Mouse (Mus musculus): ENCODE results near the gene Lpcat4. TPM values are rescaled to one million over a fixed set of nuclear protein-coding genes. Genes with fewer than 3 reads are reported as not detected.

The Lpcat4 gene
- polyA plus RNA-seq, 1 experiment = 1.3 TPM

- Histone ChIP-seq H3K4me1 (ENCODE audit: control insufficient read depth, insufficient read depth, insufficient read length, low read length) (no peaks in the 10 kb centered on the region), H3K27ac (replicated peaks; ENCODE audit: low read depth, low read length) (no peak overlapping the region), H3K4me3 (ENCODE audit: insufficient read depth, low read depth, low read length) (no peak overlapping the region)
Observed at GRCm38 (mm10) chr2:112246193-112246592, 6.9 kb downstream of the Lpcat4 start.

DNA sequence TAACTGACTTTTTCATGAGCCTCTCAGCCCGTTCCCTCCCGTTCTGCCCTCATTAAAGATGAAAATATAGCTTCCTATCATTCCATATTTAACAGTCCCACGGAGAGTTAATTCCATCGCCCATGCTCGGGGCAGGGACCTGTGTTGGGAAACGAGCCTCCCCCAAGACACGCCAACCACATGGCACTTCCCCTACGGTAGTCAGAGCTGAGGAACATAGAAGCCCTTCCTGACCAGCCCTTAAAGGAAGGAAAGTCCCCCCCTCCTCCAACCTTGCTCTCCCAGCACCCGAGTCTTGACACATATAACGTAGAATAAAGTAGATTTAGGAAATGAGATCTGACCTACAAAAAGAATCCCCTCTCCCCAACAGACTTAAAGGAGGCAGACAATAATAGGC is 8.1 kb downstream of the Lpcat4 start:
- H3K27ac ChIP-seq (replicated peaks; ENCODE audit: low read depth, low read length) = no peak overlapping the region
- H3K4me3 ChIP-seq (ENCODE audit: insufficient read depth, low read depth, low read length) = no peak overlapping the region

DNA sequence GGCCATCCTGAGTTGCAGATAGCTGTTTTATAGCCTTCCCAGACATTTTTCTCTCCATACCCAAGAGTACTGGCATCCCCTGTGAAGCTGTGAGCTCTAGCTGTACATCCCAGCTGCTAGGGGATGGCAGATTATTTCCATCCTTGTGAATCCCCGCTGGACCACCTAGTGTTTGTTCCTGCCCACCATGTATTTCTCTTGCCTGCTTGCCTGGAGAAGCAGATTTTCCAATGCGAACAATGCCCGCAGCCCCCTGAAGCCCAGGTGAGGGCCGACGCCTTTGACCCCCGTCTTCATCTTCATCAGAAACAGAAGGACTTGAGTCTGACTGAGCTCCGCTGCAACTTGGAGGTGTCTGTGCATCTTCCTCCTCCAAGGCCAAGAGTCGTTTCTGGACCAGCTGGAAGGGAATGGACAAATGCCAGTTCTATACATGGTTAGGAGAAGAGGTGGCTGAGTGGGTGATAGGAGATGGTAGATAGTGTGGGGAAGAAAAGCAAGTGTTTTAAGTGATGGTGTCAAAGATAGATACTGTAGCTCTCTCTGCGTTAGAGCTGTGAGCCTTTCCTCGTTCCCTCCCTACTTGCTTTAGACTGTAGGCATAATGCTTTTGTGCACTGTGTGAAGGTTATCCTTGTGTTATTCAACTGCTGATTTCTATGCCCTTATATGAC is 10.6 kb downstream of the Lpcat4 start:
- Histone ChIP-seq H3K4me1 (ENCODE audit: control insufficient read depth, insufficient read depth, insufficient read length, low read length) (no peaks in the 10 kb centered on the region), H3K27ac (replicated peaks; ENCODE audit: low read depth, low read length) (no peak overlapping the region), H3K4me3 (ENCODE audit: insufficient read depth, low read depth, low read length) (no peak overlapping the region)

More for the DNA sequence above, 8.1 kb downstream of the Lpcat4 start:
- H3K4me1 ChIP-seq (ENCODE audit: control insufficient read depth, insufficient read depth, insufficient read length, low read length) = no peaks in the 10 kb centered on the region

DNA sequence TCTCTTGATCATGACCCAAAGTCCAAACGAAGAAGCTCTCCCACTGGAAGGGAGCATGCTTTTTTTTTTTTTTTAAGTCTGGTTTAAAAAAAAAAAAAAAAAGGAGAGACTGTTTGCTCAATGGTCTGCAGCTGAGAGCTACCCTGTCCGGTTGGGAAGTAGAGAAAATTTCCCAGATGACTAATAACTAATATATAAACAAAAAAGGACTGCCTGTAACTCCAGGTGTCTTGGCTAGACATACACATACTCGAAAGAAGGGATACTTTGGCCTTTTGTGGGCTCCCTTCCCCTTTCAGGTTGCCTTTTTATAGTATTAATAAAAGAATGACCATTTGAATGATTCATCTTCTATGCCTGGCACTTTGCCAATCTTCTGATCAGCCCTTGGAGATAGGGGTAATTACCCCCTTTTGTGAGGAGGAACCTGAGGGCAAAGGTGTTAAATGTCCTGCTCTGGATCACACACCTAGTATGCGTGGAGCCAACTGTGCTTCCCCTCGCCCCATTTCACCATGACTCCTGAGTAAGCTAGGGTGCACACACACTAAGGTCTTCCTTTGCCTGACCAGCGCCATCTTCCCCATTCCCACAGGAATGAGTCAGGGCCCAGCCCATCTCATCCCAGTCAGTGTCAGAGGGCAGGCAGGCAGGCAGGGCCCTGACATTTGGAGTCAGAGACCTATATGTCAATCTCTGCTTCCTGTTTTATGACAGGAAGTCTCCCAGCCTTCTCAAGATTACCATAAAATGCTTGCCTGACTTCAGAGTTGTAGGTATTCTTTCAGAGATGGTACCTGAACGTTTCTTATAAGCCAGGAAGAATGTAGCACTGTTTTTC is 15.6 kb downstream of the Lpcat4 start:
- Histone ChIP-seq H3K4me1 (ENCODE audit: control insufficient read depth, insufficient read depth, insufficient read length, low read length) (no peaks in the 10 kb centered on the region), H3K27ac (replicated peaks; ENCODE audit: low read depth, low read length) (no peak overlapping the region), H3K4me3 (ENCODE audit: insufficient read depth, low read depth, low read length) (no peak overlapping the region)

GRCm38 (mm10) chr2:112259241-112259962 is 20.1 kb downstream of the Lpcat4 start, which contains the start of gene Nutm1:
TSS of gene Nutm1 (minus strand) at chr2:112259291.
- Histone ChIP-seq H3K27ac (replicated peaks; ENCODE audit: low read depth, low read length) (no peak within 1 kb of the TSS), H3K4me1 (ENCODE audit: control insufficient read depth, insufficient read depth, insufficient read length, low read length) (no peaks in the 10 kb centered on the region), H3K4me3 (ENCODE audit: insufficient read depth, low read depth, low read length) (no peak within 1 kb of the TSS)

DNA sequence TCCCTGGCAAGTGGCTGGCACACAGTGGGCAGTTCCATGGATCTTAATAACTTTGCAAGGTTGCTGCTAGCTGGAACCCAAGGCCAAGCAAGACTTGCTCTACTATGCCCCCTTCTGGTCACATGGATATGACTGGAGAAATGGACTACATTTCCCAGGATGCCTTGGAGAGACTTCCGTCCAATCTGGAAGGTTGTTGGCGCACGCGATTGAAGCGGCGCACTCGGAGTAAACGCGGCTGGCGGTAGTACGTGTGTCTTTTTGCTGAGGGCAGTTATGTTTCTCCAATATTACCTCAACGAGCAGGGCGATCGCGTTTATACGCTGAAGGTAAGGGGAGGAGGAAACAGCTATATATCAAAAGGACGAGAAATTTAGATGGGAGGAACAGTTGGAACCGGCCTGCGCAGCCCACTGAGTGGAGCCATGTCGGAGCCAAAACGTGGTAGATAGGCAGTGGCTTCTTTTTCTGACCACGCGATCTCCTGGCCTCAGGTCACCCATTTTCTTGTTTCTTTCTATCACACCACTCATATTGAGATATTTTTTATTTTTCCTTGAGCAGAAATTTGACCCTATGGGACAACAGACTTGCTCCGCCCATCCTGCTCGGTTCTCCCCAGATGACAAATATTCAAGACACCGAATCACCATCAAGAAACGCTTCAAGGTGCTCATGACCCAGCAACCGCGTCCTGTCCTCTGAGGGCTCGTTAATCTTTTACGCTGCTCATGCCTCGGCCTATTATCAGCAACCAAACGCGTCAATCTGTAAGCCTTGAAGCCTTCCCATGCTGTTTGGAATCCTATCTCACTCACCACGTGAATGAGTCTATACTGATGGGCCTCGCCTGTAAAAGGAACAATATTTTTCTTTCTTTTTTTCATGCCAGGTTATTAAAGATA is 22.7 kb downstream of the Lpcat4 start, which contains the start of gene Nop10:
Nop10 (plus strand) TSS at position 179 of the 906 bp plus-strand sequence.
- no peaks in the 10 kb centered on the region for H3K4me1 ChIP-seq (ENCODE audit: control insufficient read depth, insufficient read depth, insufficient read length, low read length)
- H3K27ac ChIP-seq (replicated peaks; ENCODE audit: low read depth, low read length) = peak within 1 kb of the TSS; percentile 26; the same call in 1 of the 2 replicates
- peak within 1 kb of the TSS; percentile 60 for H3K4me3 ChIP-seq (ENCODE audit: insufficient read depth, low read depth, low read length)

GRCm38 (mm10) chr2:112262779-112263295 is 23.6 kb downstream of the Lpcat4 start:
- Histone ChIP-seq H3K4me3 (ENCODE audit: insufficient read depth, low read depth, low read length) (peak overlapping the region; percentile 60), H3K27ac (replicated peaks; ENCODE audit: low read depth, low read length) (no peak overlapping the region), H3K4me1 (ENCODE audit: control insufficient read depth, insufficient read depth, insufficient read length, low read length) (no peaks in the 10 kb centered on the region)

DNA sequence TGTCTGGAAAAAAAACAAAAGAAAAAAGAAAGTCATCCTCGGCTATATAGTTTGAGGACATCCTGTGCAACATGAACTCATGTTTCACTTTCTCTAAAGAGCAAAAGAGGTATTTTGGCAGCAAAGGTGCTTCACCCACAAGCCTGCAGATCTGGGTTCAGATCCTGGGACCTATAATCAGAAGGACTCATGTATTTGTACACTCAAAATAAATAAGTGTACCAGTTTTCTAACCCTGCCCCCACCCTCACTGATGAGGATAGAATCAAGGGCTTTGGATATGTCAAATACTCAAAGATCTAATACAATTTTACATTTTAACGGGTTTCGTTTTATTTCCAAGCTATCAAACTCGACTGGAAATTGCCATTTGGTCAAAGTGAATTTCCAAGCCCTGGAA is 25.1 kb downstream of the Lpcat4 start:
- Histone ChIP-seq H3K27ac (replicated peaks; ENCODE audit: low read depth, low read length) (no peak overlapping the region), H3K4me1 (ENCODE audit: control insufficient read depth, insufficient read depth, insufficient read length, low read length) (no peaks in the 10 kb centered on the region), H3K4me3 (ENCODE audit: insufficient read depth, low read depth, low read length) (no peak overlapping the region)

DNA sequence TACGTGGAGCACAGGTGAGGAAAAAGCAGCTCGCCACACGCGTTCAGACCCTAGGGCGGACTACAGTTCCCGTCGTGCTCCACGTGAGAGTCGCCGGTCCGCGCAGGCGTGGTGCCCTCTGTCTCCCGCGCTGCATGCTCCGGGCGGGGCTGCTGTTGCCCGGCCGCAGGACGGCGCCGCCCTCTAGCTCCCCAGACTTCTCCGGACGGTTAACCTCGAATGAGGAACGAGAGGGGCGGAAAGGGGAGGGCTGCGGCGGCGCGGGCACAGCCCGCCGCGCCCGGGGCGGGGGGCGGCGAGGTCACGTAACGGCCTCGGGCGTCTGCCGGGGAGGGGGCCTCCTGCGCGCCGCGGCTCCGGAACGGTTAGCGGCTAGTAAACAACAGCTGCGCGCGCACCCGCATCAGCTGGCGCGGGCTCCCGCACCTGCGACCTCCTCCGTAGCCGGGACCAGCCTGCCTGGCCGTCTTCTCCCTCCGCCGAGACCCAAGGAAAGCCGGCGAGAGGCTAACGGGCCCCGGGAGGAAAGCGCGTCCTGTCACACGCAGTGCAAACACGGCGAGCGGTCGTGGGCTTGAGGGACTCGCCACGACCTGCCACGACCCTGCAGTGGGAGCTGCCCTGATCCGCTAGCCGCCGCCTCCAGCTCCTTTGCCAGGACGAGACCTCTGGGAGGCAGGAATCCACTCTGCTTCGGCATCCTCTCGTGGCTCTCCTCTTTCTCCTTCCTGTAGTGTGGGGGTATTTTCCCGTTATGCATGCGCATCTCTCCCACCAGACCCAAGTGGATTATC is 26.4 kb downstream of the Lpcat4 start, which contains the start of gene Slc12a6:
Slc12a6 (plus strand) TSS at position 378 of the 794 bp plus-strand sequence.
- H3K4me3 ChIP-seq (ENCODE audit: insufficient read depth, low read depth, low read length) = peak within 1 kb of the TSS; percentile 84
- H3K27ac ChIP-seq (replicated peaks; ENCODE audit: low read depth, low read length) = peak within 1 kb of the TSS; percentile 81
- peaks cover 4% of the 10 kb centered on the region; the same call in 1 of the 2 replicates for H3K4me1 ChIP-seq (ENCODE audit: control insufficient read depth, insufficient read depth, insufficient read length, low read length)

DNA sequence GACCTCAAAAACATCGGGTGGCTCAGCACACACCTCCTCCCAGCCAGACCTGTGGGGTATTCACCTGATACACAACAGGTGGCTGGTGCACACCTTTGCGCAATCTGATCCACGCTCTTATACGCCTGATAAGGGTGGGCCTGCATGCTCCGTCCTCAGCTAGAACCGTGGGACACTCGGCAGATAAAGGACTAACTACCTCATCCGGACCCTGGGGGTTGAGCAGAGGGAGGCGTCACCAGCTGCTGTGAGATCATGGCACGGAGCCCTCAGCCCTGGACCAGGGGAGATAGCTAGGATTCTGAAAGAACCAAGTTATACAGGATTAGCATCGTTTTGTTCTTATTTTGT is 26.9 kb downstream of the Lpcat4 start, which contains the start of gene Gm21985:
Gm21985 (plus strand) TSS at position 73 of the 351 bp plus-strand sequence.
- H3K4me1 ChIP-seq (ENCODE audit: control insufficient read depth, insufficient read depth, insufficient read length, low read length) = peaks cover 5% of the 10 kb centered on the region
- peak within 1 kb of the TSS; percentile 84 for H3K4me3 ChIP-seq (ENCODE audit: insufficient read depth, low read depth, low read length)
- H3K27ac ChIP-seq (replicated peaks; ENCODE audit: low read depth, low read length) = peak within 1 kb of the TSS; percentile 81

- peak overlapping the region; percentile 84 for H3K4me3 ChIP-seq (ENCODE audit: insufficient read depth, low read depth, low read length)
- H3K4me1 ChIP-seq (ENCODE audit: control insufficient read depth, insufficient read depth, insufficient read length, low read length) = peaks cover 7% of the 10 kb centered on the region
- peak overlapping the region; percentile 71 for H3K27ac ChIP-seq (replicated peaks; ENCODE audit: low read depth, low read length)
Observed at GRCm38 (mm10) chr2:112266780-112267179, 27.5 kb downstream of the Lpcat4 start.

DNA sequence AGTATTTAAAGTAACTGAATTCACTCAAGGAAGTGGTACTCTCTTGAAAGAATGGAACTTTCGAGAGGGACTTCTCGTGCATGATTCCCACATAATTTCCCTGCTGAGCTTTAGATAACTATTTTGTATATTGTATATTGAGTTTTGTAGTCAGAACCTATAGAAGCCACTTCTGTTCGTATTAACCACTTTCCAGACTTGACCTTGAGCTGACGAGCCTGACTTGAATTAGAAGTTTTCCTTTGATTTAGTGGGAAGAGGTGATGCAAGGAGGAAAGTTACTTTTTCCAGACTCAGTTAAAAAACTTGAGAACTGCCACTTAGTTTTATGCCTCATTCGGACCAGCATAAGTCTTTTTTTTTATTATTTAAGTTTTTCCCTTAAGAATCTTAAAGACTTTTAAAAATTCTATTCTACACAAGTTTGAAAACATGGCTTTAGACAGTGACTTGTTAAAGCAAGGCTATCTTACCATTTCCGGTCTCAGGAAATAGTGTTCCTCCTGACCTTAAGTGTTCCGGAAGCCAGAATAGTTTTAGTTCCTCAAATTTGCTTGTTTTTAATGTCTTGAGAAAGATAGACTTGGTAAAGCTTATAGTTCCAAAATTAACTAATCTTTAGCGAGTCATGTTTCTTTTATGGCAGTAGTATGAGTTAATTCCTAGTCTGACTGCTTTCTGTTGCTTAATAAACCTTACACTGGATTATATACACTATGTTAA is 28.4 kb downstream of the Lpcat4 start:
- Histone ChIP-seq H3K4me1 (ENCODE audit: control insufficient read depth, insufficient read depth, insufficient read length, low read length) (peaks cover 7% of the 10 kb centered on the region), H3K4me3 (ENCODE audit: insufficient read depth, low read depth, low read length) (peak overlapping the region; percentile 22; the same call in 1 of the 2 replicates), H3K27ac (replicated peaks; ENCODE audit: low read depth, low read length) (peak overlapping the region; percentile 34; the same call in 1 of the 2 replicates)

DNA sequence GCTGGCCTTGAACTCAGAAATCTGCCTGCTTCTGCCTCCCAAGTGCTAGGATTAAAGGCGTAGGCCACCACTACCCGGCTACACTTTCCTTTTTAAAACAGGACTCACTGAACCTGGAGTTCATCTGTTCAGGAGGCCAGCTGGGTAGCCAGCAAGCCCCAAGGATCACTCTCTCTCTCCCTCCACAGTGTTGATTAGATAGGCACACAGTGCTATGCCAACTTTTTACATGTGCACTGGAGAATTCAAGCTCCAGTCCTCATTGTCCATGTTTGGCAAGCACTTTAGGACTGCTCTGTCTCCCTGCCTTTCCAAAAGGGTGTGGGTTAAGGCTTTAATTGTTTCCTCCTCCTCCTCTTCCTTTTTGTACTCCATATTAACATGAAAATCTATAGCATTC is 30.7 kb downstream of the Lpcat4 start:
- no peak overlapping the region for H3K4me3 ChIP-seq (ENCODE audit: insufficient read depth, low read depth, low read length)
- H3K27ac ChIP-seq (replicated peaks; ENCODE audit: low read depth, low read length) = no peak overlapping the region
- H3K4me1 ChIP-seq (ENCODE audit: control insufficient read depth, insufficient read depth, insufficient read length, low read length) = peaks cover 7% of the 10 kb centered on the region

Data from brown adipose tissue, adult 24 weeks (tissue).